ENCODE assay signal across 15 mouse cellular contexts in the genomic region with DNA sequence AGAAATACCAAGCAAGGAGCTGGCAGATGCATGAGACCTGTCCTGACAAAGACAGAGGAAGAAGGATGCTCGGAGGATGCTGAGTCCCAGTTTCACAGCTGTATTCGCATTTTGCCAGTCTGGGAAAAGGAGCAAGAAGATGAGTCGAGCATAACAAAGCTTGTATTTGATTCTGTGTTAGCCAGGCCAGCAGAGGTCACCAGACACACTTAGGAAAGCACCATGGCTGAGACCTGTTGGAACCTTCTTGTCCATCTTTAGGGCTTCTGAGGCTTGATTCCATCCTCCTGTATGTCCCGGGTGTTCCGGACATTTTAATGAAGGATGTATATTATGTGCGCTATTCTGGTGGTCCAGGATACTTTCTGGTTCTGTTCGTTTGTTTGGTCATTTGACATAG. TPM values are rescaled to one million over a fixed set of nuclear protein-coding genes. Genes with fewer than 3 reads are reported as not detected.
DNase-seq lines count a peak whose midpoint lies in the region; ATAC-seq lines count a peak whose summit lies in the region.
"Had no signal": no experiment of that assay in that cellular context is flagged by ENCODE, and none has a peak within 500 bp of the region (broad histone marks: within the 10 kb centered on the region; RNA-seq: fewer than 3 reads in every experiment).

No protein-coding gene starts in this region.

- H3K4me2 ChIP-seq in heart, embryonic 12.5 days: no peak overlapping the region
- H3K4me2 ChIP-seq: heart, embryonic 15.5 days had no signal

- WGBS in heart, embryonic 12.5 days: 72% methylated on average over 7 of the region's 7 CpGs

- DNase-seq in heart, postnatal 4 days: peak; percentile 25
- DNase-seq in lung, postnatal 10 days: peak; percentile 11
- DNase-seq in lung, postnatal 25 days (ENCODE audit: low spot score): no peak
- peak; percentile 57 for DNase-seq in adipocyte (ENCODE audit: low spot score)
- DNase-seq in kidney, postnatal 36 days: peak; percentile 25 to 62
- DNase-seq in testis, postnatal 14 days (ENCODE audit: low spot score): no peak
- DNase-seq in ovary, postnatal 36 days (ENCODE audit: low spot score): no peak
- DNase-seq: adrenal gland, adult 8-10 months; cerebellum, adult 8-10 months; left cerebral cortex, postnatal 4 days had no signal

- H3K4me3 ChIP-seq in heart, embryonic 12.5 days: no peak overlapping the region
- H3K4me3 ChIP-seq: heart, embryonic 15.5 days had no signal

- H3K27ac ChIP-seq in heart, embryonic 12.5 days (ENCODE audit: poor library complexity, severe bottlenecking): no peak overlapping the region
- H3K27ac ChIP-seq: heart, embryonic 15.5 days had no signal

- H3K36me3 ChIP-seq in heart, embryonic 12.5 days: no peaks in the 10 kb centered on the region; the same call in 1 of the 2 replicates
- H3K36me3 ChIP-seq: heart, embryonic 15.5 days had no signal

- H3K9ac ChIP-seq in heart, embryonic 12.5 days: no peak overlapping the region
- H3K9ac ChIP-seq: heart, embryonic 15.5 days had no signal

- ATAC-seq in heart, embryonic 12.5 days (ENCODE audit: insufficient number of reproducible peaks, low FRiP score): no peak

- no peaks in the 10 kb centered on the region for H3K4me1 ChIP-seq in heart, embryonic 12.5 days (replicated peaks)
- H3K4me1 ChIP-seq: heart, embryonic 15.5 days had no signal

- H3K27me3 ChIP-seq in heart, embryonic 12.5 days (replicated peaks): no peaks in the 10 kb centered on the region
- H3K27me3 ChIP-seq: heart, embryonic 15.5 days had no signal

- no peaks in the 10 kb centered on the region for H3K9me3 ChIP-seq in heart, embryonic 12.5 days (replicated peaks)
- H3K9me3 ChIP-seq: heart, embryonic 15.5 days had no signal

RNA-seq across cellular contexts. Expression of a gene that starts 4.3 kb away (rescaled TPM):
- not detected for total RNA-seq in heart, postnatal 4 days (2021)
- polyA plus RNA-seq in heart, embryonic 12.5 days (2016; fragmentation: Nextera tagmentation; extraction: Ambion mirVana): 0.40 TPM in 1 of 2 replicates, not detected in the other
- total RNA-seq: ES-E14; left cerebral cortex, postnatal 4 days; megakaryocyte, adult 5-6 weeks had no signal
- polyA plus RNA-seq: heart, embryonic 15.5 days; stomach, embryonic 14.5 days had no signal

RNA-seq across cellular contexts. Expression of a gene that starts 30.5 kb away (rescaled TPM):
- total RNA-seq in heart, postnatal 4 days (2021): 1,000 to 10,000 TPM; 1,364 to 1,397 TPM
- polyA plus RNA-seq in heart, embryonic 12.5 days (2016; fragmentation: Nextera tagmentation; extraction: Ambion mirVana): 777 and 782 TPM in 2 replicates

Comparison
In these comparisons a context has a peak if more than half of its experiments do, and no peak if none do; other contexts are left out.
1. DNase-seq: peak in heart, postnatal 4 days (single experiment), lung, postnatal 10 days (single experiment), adipocyte (single experiment) and kidney, postnatal 36 days (2 of 2); none in lung, postnatal 25 days (single experiment), testis, postnatal 14 days (single experiment) and ovary, postnatal 36 days (single experiment).